Mouse (Mus musculus) MEL (cell line): ENCODE measurements at regions not wholly inside any gene's neighbourhood (a gene's known extent, or its start where the extent isn't known, plus 50 kb on each side); places are given as distances from the start of the nearest gene placed in this dataset.

Experiments used
- DNase-seq: peaks from one replicate; pipeline ENCODE4 v3.0.0; 2011; ENCODE audit warnings: low read depth, low spot score
- H3K27ac ChIP-seq: 2 replicates; pipeline ENCODE4 v1.5.1; 2012; ENCODE audit warnings: low read depth, mild to moderate bottlenecking, control low read depth, low read length, moderate library complexity; ENCODE audit not compliant: control insufficient read depth
- H3K27me3 ChIP-seq, 2 experiments: fragments of 150-350 bp in 1 of 2; sonication (generic) in 1 of 2; 2 replicates each; pipeline ENCODE4 v1.6.1; 2012; ENCODE audit warnings: low read length in 2 of 2, mild to moderate bottlenecking in 2 of 2, improper control_type of control experiment in 1 of 2, moderate library complexity in 1 of 2; ENCODE audit not compliant: insufficient read depth in 2 of 2, control insufficient read depth in 1 of 2
- H3K36me3 ChIP-seq, 2 experiments: 2 replicates each; pipeline ENCODE4 v1.6.1; 2012 to 2014; ENCODE audit warnings: low read length in 2 of 2, improper control_type of control experiment in 1 of 2, inconsistent platforms in 1 of 2, mild to moderate bottlenecking in 1 of 2; ENCODE audit not compliant: insufficient read depth in 2 of 2, control insufficient read depth in 1 of 2
- H3K4me1 ChIP-seq, 2 experiments: fragments of 150-350 bp in 1 of 2; sonication (generic) in 1 of 2; 2 replicates each; pipeline ENCODE4 v1.6.1; 2012; ENCODE audit warnings: low read length in 2 of 2, improper control_type of control experiment in 1 of 2, mild to moderate bottlenecking in 1 of 2; ENCODE audit not compliant: insufficient read depth in 2 of 2, control insufficient read depth in 1 of 2
- H3K4me3 ChIP-seq, 2 experiments: fragments of 150-350 bp in 1 of 2; sonication (generic) in 1 of 2; 2 replicates each; pipeline ENCODE4 v1.5.1; 2012; ENCODE audit warnings: low read depth in 2 of 2, low read length in 2 of 2, mild to moderate bottlenecking in 2 of 2, moderate library complexity in 2 of 2, control low read depth in 1 of 2, improper control_type of control experiment in 1 of 2; ENCODE audit not compliant: control insufficient read depth in 1 of 2, insufficient read depth in 1 of 2
- H3K79me2 ChIP-seq: 2 replicates; pipeline ENCODE4 v1.6.1; 2012; ENCODE audit warnings: mild to moderate bottlenecking, low read length, moderate library complexity; ENCODE audit not compliant: control insufficient read depth, poor library complexity, insufficient read depth
- H3K9ac ChIP-seq: 2 replicates; pipeline ENCODE4 v1.6.1; 2012; ENCODE audit warnings: low read depth, mild to moderate bottlenecking, control low read depth, low read length, moderate library complexity; ENCODE audit not compliant: control insufficient read depth, poor library complexity, severe bottlenecking
- H3K9me3 ChIP-seq: fragments of 150-350 bp; sonication (generic); replicated peaks from 2 replicates; pipeline ENCODE4 v1.6.1; 2012; ENCODE audit warnings: mild to moderate bottlenecking, low read length, improper control_type of control experiment, moderate library complexity; ENCODE audit not compliant: insufficient read depth
- BHLHE40 ChIP-seq: IDR thresholded peaks from 2 replicates; pipeline ENCODE4 v1.6.1; 2012; ENCODE audit warnings: low read depth, mild to moderate bottlenecking, inconsistent platforms, low read length, improper control_type of control experiment, borderline replicate concordance
- CHD2 ChIP-seq: IDR thresholded peaks from 2 replicates; pipeline ENCODE4 v1.6.1; 2011; ENCODE audit warnings: low read length, improper control_type of control experiment
- GABPA ChIP-seq: IDR thresholded peaks from 2 replicates; pipeline ENCODE4 v1.6.1; 2012; ENCODE audit warnings: low read depth, mild to moderate bottlenecking, inconsistent platforms, low read length, improper control_type of control experiment, moderate library complexity
- GATA1 ChIP-seq: IDR thresholded peaks from 2 replicates; pipeline ENCODE4 v1.6.1; 2011; ENCODE audit warnings: low read depth, low read length, improper control_type of control experiment
- KAT2A ChIP-seq: conservative IDR thresholded peaks from 2 replicates; pipeline ENCODE4 v1.6.1; 2012; ENCODE audit warnings: low read depth, low read length, improper control_type of control experiment, inconsistent platforms
- MAFK ChIP-seq: IDR thresholded peaks from 2 replicates; pipeline ENCODE4 v1.6.1; 2011; ENCODE audit warnings: low read depth, mild to moderate bottlenecking, low read length, improper control_type of control experiment, borderline replicate concordance
- MAX ChIP-seq: IDR thresholded peaks from 2 replicates; pipeline ENCODE4 v1.6.1; 2011; ENCODE audit warnings: low read length, improper control_type of control experiment
- MAZ ChIP-seq: IDR thresholded peaks from 2 replicates; pipeline ENCODE4 v1.6.1; 2012; ENCODE audit warnings: low read depth, mild to moderate bottlenecking, inconsistent platforms, low read length, improper control_type of control experiment
- MEF2A ChIP-seq: IDR thresholded peaks from 2 replicates; pipeline ENCODE4 v1.6.1; 2014; ENCODE audit warnings: low read depth, mild to moderate bottlenecking, inconsistent platforms, low read length, improper control_type of control experiment; ENCODE audit not compliant: poor library complexity, insufficient replicate concordance, severe bottlenecking; ENCODE audit errors: extremely low read depth
- NELFE ChIP-seq: IDR thresholded peaks from 2 replicates; pipeline ENCODE4 v1.6.1; 2011; ENCODE audit warnings: low read depth, low read length, improper control_type of control experiment
- POLR2A ChIP-seq, 2 experiments: IDR thresholded peaks; 2 replicates each; pipeline ENCODE4 v1.6.1; 2011 to 2012; ENCODE audit warnings: low read length in 2 of 2, mild to moderate bottlenecking in 2 of 2, control low read depth in 1 of 2, improper control_type of control experiment in 1 of 2, low read depth in 1 of 2, moderate library complexity in 1 of 2; ENCODE audit not compliant: control insufficient read depth in 1 of 2, insufficient read depth in 1 of 2, poor library complexity in 1 of 2
- POLR2AphosphoS5 ChIP-seq: IDR thresholded peaks from 2 replicates; pipeline ENCODE4 v1.6.1; 2012; ENCODE audit warnings: low read depth, borderline replicate concordance, mild to moderate bottlenecking, inconsistent platforms, low read length, moderate library complexity, mixed read lengths
- RCOR1 ChIP-seq: IDR thresholded peaks from 2 replicates; pipeline ENCODE4 v1.6.1; 2012; ENCODE audit warnings: low read depth, mild to moderate bottlenecking, inconsistent platforms, low read length, improper control_type of control experiment
- SIN3A ChIP-seq: IDR thresholded peaks from 2 replicates; pipeline ENCODE4 v1.6.1; 2012; ENCODE audit warnings: low read length, improper control_type of control experiment, inconsistent platforms
- SMC3 ChIP-seq: IDR thresholded peaks from 2 replicates; pipeline ENCODE4 v1.6.1; 2011; ENCODE audit warnings: low read depth, low read length, improper control_type of control experiment
- TAL1 ChIP-seq: IDR thresholded peaks from 2 replicates; pipeline ENCODE4 v1.6.1; 2012; ENCODE audit warnings: mild to moderate bottlenecking, inconsistent platforms, low read length, moderate library complexity, mixed read lengths
- UBTF ChIP-seq: IDR thresholded peaks from 2 replicates; pipeline ENCODE4 v1.6.1; 2012; ENCODE audit warnings: low read depth, mild to moderate bottlenecking, inconsistent platforms, low read length, improper control_type of control experiment, moderate library complexity, borderline replicate concordance; ENCODE audit not compliant: insufficient read depth
- ZC3H11A ChIP-seq: IDR thresholded peaks from 2 replicates; pipeline ENCODE4 v1.6.1; 2012; ENCODE audit warnings: low read depth, mild to moderate bottlenecking, inconsistent platforms, low read length, improper control_type of control experiment
- ZNF384 ChIP-seq: IDR thresholded peaks from 2 replicates; pipeline ENCODE4 v1.6.1; 2012; ENCODE audit warnings: low read depth, mild to moderate bottlenecking, inconsistent platforms, low read length, improper control_type of control experiment

DNA sequence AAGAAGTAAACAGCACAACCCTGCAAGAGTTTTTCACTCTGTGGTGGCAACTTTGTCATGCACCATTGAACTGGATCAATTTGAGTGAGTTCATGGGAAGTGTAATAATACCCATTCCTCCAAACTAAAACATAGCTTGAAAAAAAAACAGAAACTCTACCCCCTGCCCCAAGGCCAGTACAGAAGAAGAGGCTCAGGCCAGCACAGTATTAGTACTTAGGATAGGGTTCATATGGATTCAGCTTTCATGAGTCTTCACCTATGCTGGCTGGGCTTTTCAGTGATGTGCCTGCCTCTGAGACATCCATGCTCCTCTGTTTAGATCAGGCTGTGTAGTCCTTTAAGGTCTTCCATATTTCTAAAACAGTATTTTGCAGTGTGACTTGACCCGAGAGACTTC is 270.6 kb downstream of the 1190002N15Rik start:
- Histone ChIP-seq H3K4me1 (no peaks in the 10 kb centered on the region), H3K9ac (no peak overlapping the region), H3K36me3 (no peaks in the 10 kb centered on the region), H3K9me3 (no peaks in the 10 kb centered on the region), H3K4me3 (no peak overlapping the region), H3K79me2 (no peaks in the 10 kb centered on the region), H3K27ac (no peak overlapping the region), H3K27me3 (no peaks in the 10 kb centered on the region)
- no peak for DNase-seq
- no peak for TF ChIP-seq NELFE
- TF ChIP-seq CHD2: no peak
- no peak for TF ChIP-seq BHLHE40
- no peak for TF ChIP-seq SIN3A
- no peak for TF ChIP-seq TAL1
- no peak for TF ChIP-seq UBTF
- no peak for TF ChIP-seq KAT2A
- no peak for TF ChIP-seq ZC3H11A
- no peak for TF ChIP-seq POLR2AphosphoS5
- TF ChIP-seq GABPA: no peak
- TF ChIP-seq ZNF384: no peak
- TF ChIP-seq MAFK: no peak
- no peak for TF ChIP-seq RCOR1
- no peak for TF ChIP-seq MEF2A
- no peak for TF ChIP-seq GATA1
- TF ChIP-seq SMC3: no peak
- TF ChIP-seq POLR2A (IDR thresholded peaks at IDR 0.05; ENCODE audit: control insufficient read depth in 1 of 2, insufficient read depth in 1 of 2, low read depth in 1 of 2, low read length in 2 of 2, poor library complexity in 1 of 2): no peak
- no peak for TF ChIP-seq MAX

DNA sequence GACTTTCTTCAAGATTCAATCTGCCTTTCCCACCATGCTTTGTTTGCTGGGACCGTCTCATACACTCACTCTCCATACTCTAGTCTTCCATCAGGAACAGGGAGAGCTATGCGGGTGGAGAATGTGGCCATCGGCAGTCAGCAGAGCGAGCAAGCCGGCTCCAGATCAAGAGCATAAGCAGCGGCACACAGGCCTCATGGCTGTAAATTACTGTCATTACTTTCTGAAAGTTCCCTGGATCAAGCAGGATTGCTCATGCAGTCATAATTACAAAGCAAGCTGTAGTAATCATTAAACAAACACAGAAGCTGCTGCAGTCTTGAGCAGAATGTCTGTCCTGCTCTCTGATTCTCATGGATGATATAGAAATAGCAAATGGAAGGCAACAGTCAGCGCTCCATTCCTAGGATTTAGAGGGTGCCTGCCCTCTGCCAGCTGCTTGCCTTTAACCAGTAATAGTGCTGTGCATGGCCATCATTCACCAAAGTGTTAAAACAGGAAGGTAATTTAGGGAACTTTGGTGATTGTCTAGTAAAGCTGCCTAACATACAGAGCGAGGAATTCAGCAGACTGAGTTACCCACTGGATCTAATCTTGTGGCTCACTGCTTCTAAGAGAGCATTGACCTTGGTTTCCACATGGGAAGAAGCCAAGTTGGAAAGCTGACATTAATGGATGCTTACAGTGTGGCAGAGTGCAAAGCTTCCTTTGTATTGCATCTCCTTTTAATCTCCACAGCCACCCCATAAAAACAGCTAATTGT is 298.2 kb downstream of the 1190002N15Rik start:
- no peaks in the 10 kb centered on the region for H3K4me1 ChIP-seq
- TF ChIP-seq MAZ: no peak
- H3K27me3 ChIP-seq: no peaks in the 10 kb centered on the region
- no peaks in the 10 kb centered on the region for H3K79me2 ChIP-seq
- no peak overlapping the region for H3K9ac ChIP-seq
- no peaks in the 10 kb centered on the region for H3K9me3 ChIP-seq
- no peaks in the 10 kb centered on the region for H3K36me3 ChIP-seq
- no peak for DNase-seq
- no peak overlapping the region for H3K27ac ChIP-seq
- no peak overlapping the region for H3K4me3 ChIP-seq
